Mouse (Mus musculus): Measurements from ENCODE around the gene Mta3. TPM values are rescaled to one million over a fixed set of nuclear protein-coding genes. Genes with fewer than 3 reads are reported as not detected.
A peak's percentile ranks its signal among the peaks of the same experiment; 100 is the strongest.

The Mta3 gene
- polyA plus RNA-seq, 1 experiment from 2014 or later: 38.6 TPM

DNA sequence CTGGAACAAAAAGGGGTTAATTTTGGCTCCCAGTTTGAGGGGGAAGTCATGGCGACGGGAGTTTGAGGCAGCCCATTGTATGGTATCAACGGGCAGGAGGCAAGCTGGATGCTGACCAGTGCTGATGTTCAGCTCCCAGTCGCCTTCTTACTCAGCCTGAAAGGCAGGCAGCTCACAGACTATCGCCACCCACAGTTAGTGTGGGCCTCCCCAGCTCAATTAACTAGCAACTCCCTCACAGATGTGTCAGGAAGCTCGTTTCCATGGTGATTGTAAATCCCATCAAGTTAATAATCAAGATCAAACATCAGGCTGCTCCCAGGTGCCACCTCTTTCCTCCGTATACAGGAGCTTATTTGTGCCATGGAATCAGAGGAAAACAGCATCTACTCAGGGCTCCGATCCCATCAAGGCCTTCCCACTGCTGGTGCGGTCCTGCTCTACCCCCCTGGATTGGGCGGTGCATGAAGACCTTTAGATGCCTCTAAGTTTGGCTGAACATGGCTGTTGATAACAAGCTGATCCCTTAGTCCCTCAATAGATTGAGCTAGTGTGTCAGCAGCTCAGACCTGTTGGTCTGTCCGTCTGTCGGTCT, 143.2 kb downstream of the Mta3 start:
- no peaks in the 10 kb centered on the region; the same call in 1 of the 2 replicates for H3K4me1 ChIP-seq (ENCODE audit: control insufficient read depth, insufficient read depth, low read length)
- no peak overlapping the region for H3K27ac ChIP-seq (ENCODE audit: low read depth, low read length)
- 61% methylated on average over 12 of the region's 12 CpGs for WGBS
- H3K4me2 ChIP-seq (replicated peaks; ENCODE audit: low read depth, low read length): no peak overlapping the region
- no peak overlapping the region for H3K9ac ChIP-seq (ENCODE audit: low read depth, low read length)
- no peaks in the 10 kb centered on the region for H3K9me3 ChIP-seq (ENCODE audit: control insufficient read depth, low read length)
- H3K27me3 ChIP-seq (ENCODE audit: control insufficient read depth, insufficient read depth, low read length): no peaks in the 10 kb centered on the region
- H3K36me3 ChIP-seq (ENCODE audit: control insufficient read depth, insufficient read depth, low read length): no peaks in the 10 kb centered on the region
- no peak overlapping the region for H3K4me3 ChIP-seq (ENCODE audit: low read length)
- no peak for ATAC-seq (ENCODE audit: low FRiP score, low TSS enrichment)

DNA sequence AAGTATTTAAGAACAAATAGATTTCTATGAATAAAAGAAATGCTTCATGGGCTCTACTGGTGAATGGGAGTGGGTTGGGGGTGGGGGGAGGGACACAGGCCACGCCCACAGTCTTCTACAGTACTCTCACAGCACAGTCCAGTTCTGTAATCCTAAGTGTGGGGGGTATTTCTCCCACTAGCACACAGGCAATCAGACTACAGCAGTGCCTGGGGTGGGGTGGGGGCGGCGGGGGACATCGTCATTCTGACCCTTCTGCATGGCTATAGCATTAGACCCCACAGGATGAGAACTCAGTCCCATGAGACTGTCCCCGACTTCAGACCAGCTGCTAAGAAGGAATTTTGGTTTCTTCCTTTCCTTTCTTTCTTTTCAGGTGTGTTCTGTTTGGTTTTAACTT, 143.8 kb downstream of the Mta3 start:
- Histone ChIP-seq H3K27ac (ENCODE audit: low read depth, low read length) (no peak overlapping the region), H3K4me2 (replicated peaks; ENCODE audit: low read depth, low read length) (no peak overlapping the region), H3K27me3 (ENCODE audit: control insufficient read depth, insufficient read depth, low read length) (no peaks in the 10 kb centered on the region), H3K9ac (ENCODE audit: low read depth, low read length) (no peak overlapping the region), H3K4me1 (ENCODE audit: control insufficient read depth, insufficient read depth, low read length) (no peaks in the 10 kb centered on the region; the same call in 1 of the 2 replicates), H3K9me3 (ENCODE audit: control insufficient read depth, low read length) (no peaks in the 10 kb centered on the region), H3K4me3 (ENCODE audit: low read length) (no peak overlapping the region), H3K36me3 (ENCODE audit: control insufficient read depth, insufficient read depth, low read length) (no peaks in the 10 kb centered on the region)
- ATAC-seq (ENCODE audit: low FRiP score, low TSS enrichment): no peak
- 79% methylated on average over 5 of the region's 5 CpGs for WGBS

DNA sequence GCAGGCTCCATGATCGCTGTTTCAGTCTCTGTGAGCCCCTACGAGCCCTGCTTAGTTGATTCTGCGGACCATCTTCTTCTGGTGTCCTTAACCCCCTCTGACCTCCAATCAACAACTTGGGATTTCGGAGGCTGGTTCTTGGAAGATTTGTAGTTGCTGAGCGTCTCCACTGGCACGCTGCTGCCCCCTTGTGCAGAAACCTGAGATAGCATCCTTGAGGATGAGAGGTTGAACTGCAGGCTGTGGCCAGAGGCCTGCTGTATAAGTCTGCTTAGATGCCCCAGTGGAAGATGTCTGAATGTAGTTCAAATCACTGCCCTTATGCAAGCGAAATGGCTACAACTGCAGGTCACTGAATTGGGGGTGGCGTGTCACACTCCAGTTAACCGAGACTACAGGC, 144.5 kb downstream of the Mta3 start:
- Histone ChIP-seq H3K27ac (ENCODE audit: low read depth, low read length) (no peak overlapping the region), H3K36me3 (ENCODE audit: control insufficient read depth, insufficient read depth, low read length) (no peaks in the 10 kb centered on the region), H3K4me3 (ENCODE audit: low read length) (no peak overlapping the region), H3K9me3 (ENCODE audit: control insufficient read depth, low read length) (no peaks in the 10 kb centered on the region), H3K27me3 (ENCODE audit: control insufficient read depth, insufficient read depth, low read length) (no peaks in the 10 kb centered on the region), H3K9ac (ENCODE audit: low read depth, low read length) (no peak overlapping the region), H3K4me2 (replicated peaks; ENCODE audit: low read depth, low read length) (0 out of 2 replicates have a peak overlapping the region, but pooled peaks have one; percentile 3), H3K4me1 (ENCODE audit: control insufficient read depth, insufficient read depth, low read length) (no peaks in the 10 kb centered on the region; the same call in 1 of the 2 replicates)
- WGBS: 13% methylated on average over 9 of the region's 9 CpGs
- ATAC-seq (ENCODE audit: low FRiP score, low TSS enrichment): peak; percentile 21; the same call in 1 of the 2 replicates

DNA sequence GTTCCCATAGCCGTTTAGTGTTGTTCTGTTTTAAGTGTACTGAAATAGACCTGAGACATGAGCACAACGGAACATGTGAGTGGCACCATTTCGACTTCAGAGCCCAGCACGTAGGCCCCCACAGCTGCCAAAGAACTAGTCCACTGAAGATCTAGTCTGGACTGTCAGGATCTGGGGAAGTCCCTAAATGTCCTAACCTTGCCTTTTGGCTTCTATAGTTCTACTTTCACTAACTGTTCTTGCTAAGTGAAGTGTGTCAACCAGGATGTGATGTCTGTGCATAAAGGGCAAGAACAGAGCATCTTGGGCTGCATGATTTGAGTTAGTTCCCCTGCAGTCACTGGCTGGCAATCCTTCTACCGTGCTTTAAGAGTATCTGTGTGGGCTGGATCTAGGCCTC, 144.9 kb downstream of the Mta3 start:
- ATAC-seq (ENCODE audit: low FRiP score, low TSS enrichment): no peak
- Histone ChIP-seq H3K4me1 (ENCODE audit: control insufficient read depth, insufficient read depth, low read length) (no peaks in the 10 kb centered on the region; the same call in 1 of the 2 replicates), H3K4me3 (ENCODE audit: low read length) (no peak overlapping the region), H3K9me3 (ENCODE audit: control insufficient read depth, low read length) (no peaks in the 10 kb centered on the region), H3K27me3 (ENCODE audit: control insufficient read depth, insufficient read depth, low read length) (no peaks in the 10 kb centered on the region), H3K4me2 (replicated peaks; ENCODE audit: low read depth, low read length) (no peak overlapping the region), H3K9ac (ENCODE audit: low read depth, low read length) (no peak overlapping the region), H3K36me3 (ENCODE audit: control insufficient read depth, insufficient read depth, low read length) (no peaks in the 10 kb centered on the region), H3K27ac (ENCODE audit: low read depth, low read length) (no peak overlapping the region)
- WGBS: 82% methylated on average over 5 of the region's 5 CpGs

DNA sequence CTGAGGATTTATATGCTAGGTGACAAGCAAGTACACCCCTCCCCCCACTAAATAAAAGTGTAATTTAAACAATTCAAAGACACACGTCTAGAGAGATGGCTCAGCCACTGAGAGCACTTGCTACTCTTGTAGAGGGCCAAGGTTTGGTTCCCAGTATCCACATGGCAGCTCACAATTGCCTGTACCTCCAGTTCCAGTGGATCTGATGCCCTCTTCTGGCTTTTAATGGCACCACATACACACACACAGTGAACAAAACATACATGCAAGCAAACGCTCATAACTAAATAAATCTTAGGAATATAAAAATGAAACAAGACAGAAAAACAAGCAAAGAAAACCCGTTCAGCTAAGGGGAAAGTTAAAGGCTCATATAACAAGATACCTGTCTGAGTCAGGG, 147.9 kb downstream of the Mta3 start:
- 45% methylated on average over 3 of the region's 3 CpGs for WGBS
- H3K4me3 ChIP-seq (ENCODE audit: low read length): no peak overlapping the region
- no peaks in the 10 kb centered on the region for H3K36me3 ChIP-seq (ENCODE audit: control insufficient read depth, insufficient read depth, low read length)
- H3K9ac ChIP-seq (ENCODE audit: low read depth, low read length): no peak overlapping the region
- H3K27ac ChIP-seq (ENCODE audit: low read depth, low read length): no peak overlapping the region
- ATAC-seq (ENCODE audit: low FRiP score, low TSS enrichment): no peak
- H3K4me2 ChIP-seq (replicated peaks; ENCODE audit: low read depth, low read length): no peak overlapping the region
- H3K4me1 ChIP-seq (ENCODE audit: control insufficient read depth, insufficient read depth, low read length): no peaks in the 10 kb centered on the region; the same call in 1 of the 2 replicates
- no peaks in the 10 kb centered on the region for H3K27me3 ChIP-seq (ENCODE audit: control insufficient read depth, insufficient read depth, low read length)
- no peaks in the 10 kb centered on the region for H3K9me3 ChIP-seq (ENCODE audit: control insufficient read depth, low read length)

DNA sequence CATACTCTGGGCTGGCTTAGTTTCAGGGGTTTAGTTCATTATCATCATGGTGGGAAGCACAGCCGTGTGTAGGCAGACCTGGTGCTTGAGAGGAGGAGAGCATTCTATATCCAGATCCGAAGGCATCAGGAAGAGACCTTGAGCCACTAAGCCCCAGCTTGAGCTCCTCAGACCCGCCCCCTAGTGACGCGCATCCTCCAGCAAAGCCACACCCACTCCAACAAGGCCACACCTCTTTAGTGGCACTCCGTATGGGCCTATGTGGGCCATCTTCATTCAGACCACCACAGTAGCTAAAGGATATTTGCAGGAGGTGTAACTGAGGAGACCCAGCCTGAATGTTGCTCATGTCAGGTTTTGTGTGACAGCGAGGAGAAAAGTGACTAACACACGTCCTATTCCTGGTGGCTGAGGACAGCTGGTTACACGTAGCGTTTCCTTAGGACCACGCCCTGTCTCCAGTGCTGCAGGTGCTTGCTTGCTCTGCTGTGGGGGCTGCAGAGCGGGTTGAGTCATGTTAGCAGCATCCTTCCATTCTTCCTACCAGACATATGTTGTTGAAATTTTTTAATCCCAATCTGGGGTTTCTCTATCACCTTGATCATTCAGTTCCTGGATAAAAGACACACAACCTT, 148.4 kb downstream of the Mta3 start:
- H3K9ac ChIP-seq (ENCODE audit: low read depth, low read length): no peak overlapping the region
- no peaks in the 10 kb centered on the region for H3K4me1 ChIP-seq (ENCODE audit: control insufficient read depth, insufficient read depth, low read length)
- H3K4me2 ChIP-seq (replicated peaks; ENCODE audit: low read depth, low read length): no peak overlapping the region
- H3K9me3 ChIP-seq (ENCODE audit: control insufficient read depth, low read length): no peaks in the 10 kb centered on the region
- ATAC-seq (ENCODE audit: low FRiP score, low TSS enrichment): peak; percentile 50; the same call in 1 of the 2 replicates
- no peak overlapping the region for H3K4me3 ChIP-seq (ENCODE audit: low read length)
- 51% methylated on average over 12 of the region's 12 CpGs for WGBS
- no peaks in the 10 kb centered on the region for H3K27me3 ChIP-seq (ENCODE audit: control insufficient read depth, insufficient read depth, low read length)
- no peak overlapping the region for H3K27ac ChIP-seq (ENCODE audit: low read depth, low read length)
- H3K36me3 ChIP-seq (ENCODE audit: control insufficient read depth, insufficient read depth, low read length): no peaks in the 10 kb centered on the region

DNA sequence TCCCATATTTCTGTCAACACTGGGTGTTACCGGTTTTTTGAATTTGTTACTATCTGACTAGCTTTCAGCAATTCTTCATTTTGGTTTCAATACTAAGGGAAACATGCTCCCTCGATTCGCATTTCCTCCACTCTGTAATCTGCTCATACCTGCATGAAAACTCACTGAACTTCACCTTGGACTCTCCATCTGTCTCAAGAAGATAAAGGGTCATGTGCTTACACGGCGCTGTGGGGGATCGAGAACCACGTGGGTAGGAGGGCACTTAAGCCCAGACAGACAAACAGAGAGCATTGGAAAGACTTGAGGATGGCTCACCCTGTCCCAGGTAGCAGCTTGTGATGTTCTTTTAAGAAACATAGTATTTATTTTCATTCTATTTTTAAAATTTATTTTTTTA, 152.4 kb downstream of the Mta3 start:
- ATAC-seq (ENCODE audit: low FRiP score, low TSS enrichment): no peak
- no peak overlapping the region for H3K9ac ChIP-seq (ENCODE audit: low read depth, low read length)
- 84% methylated on average over 7 of the region's 7 CpGs for WGBS
- H3K4me3 ChIP-seq (ENCODE audit: low read length): no peak overlapping the region
- H3K36me3 ChIP-seq (ENCODE audit: control insufficient read depth, insufficient read depth, low read length): no peaks in the 10 kb centered on the region
- no peak overlapping the region for H3K27ac ChIP-seq (ENCODE audit: low read depth, low read length)
- no peak overlapping the region for H3K4me2 ChIP-seq (replicated peaks; ENCODE audit: low read depth, low read length)
- H3K4me1 ChIP-seq (ENCODE audit: control insufficient read depth, insufficient read depth, low read length): no peaks in the 10 kb centered on the region
- H3K27me3 ChIP-seq (ENCODE audit: control insufficient read depth, insufficient read depth, low read length): no peaks in the 10 kb centered on the region
- no peaks in the 10 kb centered on the region for H3K9me3 ChIP-seq (ENCODE audit: control insufficient read depth, low read length)

DNA sequence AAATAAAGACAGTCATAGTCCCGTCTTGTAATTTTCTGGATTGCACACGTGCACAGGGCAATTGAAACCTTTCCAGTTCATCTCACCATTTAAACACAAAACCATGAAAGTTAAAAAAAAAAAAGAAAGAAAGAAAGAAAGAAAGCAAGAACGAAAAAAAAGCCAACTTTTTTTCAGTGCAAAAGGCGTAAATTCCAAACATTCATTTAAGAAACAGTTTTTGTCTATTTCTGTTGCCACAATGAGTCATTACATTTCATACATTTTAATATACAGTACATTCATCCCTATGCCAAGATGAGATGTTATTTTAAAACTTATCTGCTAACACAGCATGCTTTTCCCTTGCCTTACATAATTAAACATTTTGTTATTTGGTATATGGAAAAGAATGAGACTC, 153.7 kb downstream of the Mta3 start:
- no peak overlapping the region for H3K4me3 ChIP-seq (ENCODE audit: low read length)
- WGBS: 93% methylated on average over 4 of the region's 4 CpGs
- no peak overlapping the region for H3K4me2 ChIP-seq (replicated peaks; ENCODE audit: low read depth, low read length)
- ATAC-seq (ENCODE audit: low FRiP score, low TSS enrichment): no peak
- no peaks in the 10 kb centered on the region for H3K4me1 ChIP-seq (ENCODE audit: control insufficient read depth, insufficient read depth, low read length)
- H3K36me3 ChIP-seq (ENCODE audit: control insufficient read depth, insufficient read depth, low read length): no peaks in the 10 kb centered on the region
- H3K27me3 ChIP-seq (ENCODE audit: control insufficient read depth, insufficient read depth, low read length): no peaks in the 10 kb centered on the region
- H3K9me3 ChIP-seq (ENCODE audit: control insufficient read depth, low read length): no peaks in the 10 kb centered on the region
- no peak overlapping the region for H3K27ac ChIP-seq (ENCODE audit: low read depth, low read length)
- H3K9ac ChIP-seq (ENCODE audit: low read depth, low read length): no peak overlapping the region

DNA sequence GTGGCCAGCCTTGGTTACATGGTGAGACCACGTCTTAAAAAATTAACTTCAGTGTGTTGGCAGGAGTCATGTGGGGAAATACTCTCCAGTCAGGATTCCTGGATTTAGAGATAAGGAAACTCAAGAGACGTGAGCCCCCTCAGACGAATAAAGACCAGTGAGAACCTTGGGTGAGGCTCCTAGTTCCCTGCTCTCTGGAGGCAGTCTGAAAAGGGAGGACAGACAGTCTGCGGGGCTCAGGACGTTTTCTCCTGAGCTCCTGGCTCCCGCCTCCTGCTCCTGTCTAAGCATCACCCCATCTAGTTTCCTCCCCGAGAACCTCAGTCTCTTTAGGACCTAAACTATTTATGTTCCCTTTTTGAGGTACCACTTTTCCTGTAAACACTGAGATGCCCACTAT, 154.3 kb downstream of the Mta3 start:
- Histone ChIP-seq H3K9ac (ENCODE audit: low read depth, low read length) (no peak overlapping the region), H3K9me3 (ENCODE audit: control insufficient read depth, low read length) (no peaks in the 10 kb centered on the region), H3K4me3 (ENCODE audit: low read length) (no peak overlapping the region), H3K27me3 (ENCODE audit: control insufficient read depth, insufficient read depth, low read length) (no peaks in the 10 kb centered on the region), H3K4me2 (replicated peaks; ENCODE audit: low read depth, low read length) (no peak overlapping the region), H3K36me3 (ENCODE audit: control insufficient read depth, insufficient read depth, low read length) (no peaks in the 10 kb centered on the region), H3K4me1 (ENCODE audit: control insufficient read depth, insufficient read depth, low read length) (no peaks in the 10 kb centered on the region), H3K27ac (ENCODE audit: low read depth, low read length) (no peak overlapping the region)
- 80% methylated on average over 7 of the region's 7 CpGs for WGBS
- no peak for ATAC-seq (ENCODE audit: low FRiP score, low TSS enrichment)
